Mouse (Mus musculus) CH12.LX (cell line): Measurements from ENCODE around the gene Mmel1. TPM values are rescaled to one million over a fixed set of nuclear protein-coding genes. Genes with fewer than 3 reads are reported as not detected.

ENCODE experiments used
- DNase-seq: peaks from one replicate; pipeline ENCODE4 v3.0.0-alpha.2; 2013; ENCODE audit errors: extremely low read depth
- H3K27ac ChIP-seq: 2 replicates; pipeline ENCODE4 v1.5.1; 2012; ENCODE audit warnings: low read depth, mild to moderate bottlenecking, control low read depth, moderate library complexity; ENCODE audit not compliant: insufficient read depth
- H3K27me3 ChIP-seq: replicated peaks from 2 replicates; pipeline ENCODE3; 2012; ENCODE audit warnings: inconsistent platforms
- H3K36me3 ChIP-seq, 2 experiments: replicated peaks in 1 of 2; 2 replicates each; pipeline versions ENCODE3 to v1.6.1; 2012; ENCODE audit warnings: inconsistent platforms in 1 of 2, low read length in 1 of 2, mild to moderate bottlenecking in 1 of 2, mixed read lengths in 1 of 2, moderate library complexity in 1 of 2; ENCODE audit not compliant: control insufficient read depth in 1 of 2, insufficient read depth in 1 of 2
- H3K4me1 ChIP-seq, 2 experiments: 2 replicates each; pipeline ENCODE4 v1.6.1; 2012; ENCODE audit warnings: inconsistent platforms in 1 of 2, moderate library complexity in 1 of 2; ENCODE audit not compliant: insufficient read depth in 2 of 2, control insufficient read depth in 1 of 2
- H3K4me2 ChIP-seq: 2 replicates; pipeline ENCODE4 v1.6.1; 2012; ENCODE audit warnings: low read depth, mild to moderate bottlenecking, control low read depth; ENCODE audit not compliant: poor library complexity, insufficient read depth, severe bottlenecking
- H3K4me3 ChIP-seq, 3 experiments: fragments of 150-350 bp in 1 of 3; sonication (generic) in 1 of 3; replicated peaks in 1 of 3; 2 replicates each; pipeline versions ENCODE3 to v1.5.1; 2011 to 2012; ENCODE audit warnings: low read depth in 2 of 3, low read length in 2 of 3, mild to moderate bottlenecking in 2 of 3, moderate library complexity in 2 of 3, control low read depth in 1 of 3, improper control_type of control experiment in 1 of 3, inconsistent platforms in 1 of 3, mixed read lengths in 1 of 3; ENCODE audit not compliant: poor library complexity in 1 of 3
- H3K79me2 ChIP-seq: replicated peaks from 2 replicates; pipeline ENCODE4 v1.6.1; 2012; ENCODE audit warnings: mild to moderate bottlenecking, moderate library complexity; ENCODE audit not compliant: control insufficient read depth, poor library complexity, insufficient read depth, severe bottlenecking; ENCODE audit errors: extremely low read depth
- H3K9ac ChIP-seq: 2 replicates; pipeline ENCODE4 v1.6.1; 2012; ENCODE audit warnings: low read depth, mild to moderate bottlenecking, control low read depth, moderate library complexity; ENCODE audit not compliant: insufficient read depth
- H3K9me3 ChIP-seq: replicated peaks from 2 replicates; pipeline ENCODE3; 2012; ENCODE audit warnings: low read length, inconsistent platforms, mixed read lengths
- BHLHE40 ChIP-seq: IDR thresholded peaks from 2 replicates; pipeline ENCODE4 v1.6.1; 2011; ENCODE audit warnings: mild to moderate bottlenecking, low read depth, low read length, improper control_type of control experiment
- CHD1 ChIP-seq: IDR thresholded peaks from 2 replicates; pipeline ENCODE4 v1.6.1; 2012; ENCODE audit warnings: low read depth, low read length, improper control_type of control experiment, inconsistent platforms
- CTCF ChIP-seq, 2 experiments: IDR thresholded peaks in 1 of 2; conservative IDR thresholded peaks in 1 of 2; 2 replicates each; pipeline ENCODE4 v1.5.1; 2011 to 2012; ENCODE audit warnings: low read depth in 2 of 2, low read length in 2 of 2, improper control_type of control experiment in 1 of 2, inconsistent platforms in 1 of 2, mild to moderate bottlenecking in 1 of 2, moderate library complexity in 1 of 2
- E2F4 ChIP-seq: IDR thresholded peaks from 2 replicates; pipeline ENCODE4 v1.6.1; 2011; ENCODE audit warnings: low read depth, low read length, improper control_type of control experiment; ENCODE audit not compliant: insufficient replicate concordance
- EP300 ChIP-seq: IDR thresholded peaks from 2 replicates; pipeline ENCODE4 v1.6.1; 2011; ENCODE audit warnings: low read length, improper control_type of control experiment
- ETS1 ChIP-seq: conservative IDR thresholded peaks from 2 replicates; pipeline ENCODE4 v1.6.1; 2012; ENCODE audit warnings: low read depth, mild to moderate bottlenecking, inconsistent platforms, low read length, improper control_type of control experiment, moderate library complexity
- GABPA ChIP-seq: IDR thresholded peaks from 2 replicates; pipeline ENCODE4 v1.6.1; 2012; ENCODE audit warnings: low read depth, low read length, improper control_type of control experiment, inconsistent platforms; ENCODE audit not compliant: insufficient replicate concordance
- HCFC1 ChIP-seq: IDR thresholded peaks from 2 replicates; pipeline ENCODE4 v1.6.1; 2012; ENCODE audit warnings: low read depth, mild to moderate bottlenecking, inconsistent platforms, low read length, improper control_type of control experiment
- IRF4 ChIP-seq: IDR thresholded peaks from 2 replicates; pipeline ENCODE4 v1.6.1; 2014; ENCODE audit warnings: low read depth, mild to moderate bottlenecking, inconsistent platforms, low read length, improper control_type of control experiment
- JUN ChIP-seq: IDR thresholded peaks from 2 replicates; pipeline ENCODE4 v1.6.1; 2011; ENCODE audit warnings: low read depth, mild to moderate bottlenecking, low read length, improper control_type of control experiment, moderate library complexity; ENCODE audit not compliant: insufficient read depth
- JUND ChIP-seq: conservative IDR thresholded peaks from 2 replicates; pipeline ENCODE4 v1.6.1; 2011; ENCODE audit warnings: low read depth, low read length, improper control_type of control experiment
- KAT2A ChIP-seq: IDR thresholded peaks from 2 replicates; pipeline ENCODE4 v1.6.1; 2012; ENCODE audit warnings: low read length, improper control_type of control experiment, inconsistent platforms; ENCODE audit not compliant: insufficient replicate concordance
- MAFK ChIP-seq: IDR thresholded peaks from 2 replicates; pipeline ENCODE4 v1.6.1; 2011; ENCODE audit warnings: low read length, improper control_type of control experiment; ENCODE audit not compliant: insufficient replicate concordance
- MAX ChIP-seq: IDR thresholded peaks from 2 replicates; pipeline ENCODE4 v1.6.1; 2011; ENCODE audit warnings: low read length, improper control_type of control experiment
- MAZ ChIP-seq: IDR thresholded peaks from 2 replicates; pipeline ENCODE4 v1.6.1; 2012; ENCODE audit warnings: low read depth, mild to moderate bottlenecking, inconsistent platforms, low read length, improper control_type of control experiment, moderate library complexity
- MXI1 ChIP-seq: IDR thresholded peaks from 2 replicates; pipeline ENCODE4 v1.6.1; 2011; ENCODE audit warnings: mild to moderate bottlenecking, low read depth, low read length, improper control_type of control experiment
- MYC ChIP-seq: IDR thresholded peaks from 2 replicates; pipeline ENCODE4 v1.6.1; 2011; ENCODE audit warnings: low read depth, mild to moderate bottlenecking, improper control_type of control experiment, low read length
- NELFE ChIP-seq: IDR thresholded peaks from 2 replicates; pipeline ENCODE4 v1.6.1; 2011; ENCODE audit warnings: low read depth, low read length, improper control_type of control experiment
- NRF1 ChIP-seq: IDR thresholded peaks from 2 replicates; pipeline ENCODE4 v1.6.1; 2014; ENCODE audit warnings: low read depth, mild to moderate bottlenecking, inconsistent platforms, low read length, improper control_type of control experiment, moderate library complexity
- PAX5 ChIP-seq: IDR thresholded peaks from 2 replicates; pipeline ENCODE4 v1.6.1; 2012; ENCODE audit warnings: low read length, inconsistent platforms, mixed read lengths
- RAD21 ChIP-seq: IDR thresholded peaks from 2 replicates; pipeline ENCODE4 v1.6.1; 2011; ENCODE audit warnings: low read depth, mild to moderate bottlenecking, low read length, improper control_type of control experiment, moderate library complexity
- RCOR1 ChIP-seq: conservative IDR thresholded peaks from 2 replicates; pipeline ENCODE4 v1.6.1; 2012; ENCODE audit warnings: low read depth, mild to moderate bottlenecking, inconsistent platforms, low read length, improper control_type of control experiment
- SMC3 ChIP-seq: IDR thresholded peaks from 2 replicates; pipeline ENCODE4 v1.6.1; 2011; ENCODE audit warnings: low read depth, low read length, improper control_type of control experiment
- TBP ChIP-seq: conservative IDR thresholded peaks from 2 replicates; pipeline ENCODE4 v1.6.1; 2011; ENCODE audit warnings: low read depth, low read length, improper control_type of control experiment
- TCF12 ChIP-seq: IDR thresholded peaks from 2 replicates; pipeline ENCODE4 v1.6.1; 2014; ENCODE audit warnings: low read depth, mild to moderate bottlenecking, inconsistent platforms, low read length, improper control_type of control experiment
- UBTF ChIP-seq: IDR thresholded peaks from 2 replicates; pipeline ENCODE4 v1.6.1; 2012; ENCODE audit warnings: low read depth, mild to moderate bottlenecking, inconsistent platforms, low read length, improper control_type of control experiment, moderate library complexity
- USF2 ChIP-seq: conservative IDR thresholded peaks from 2 replicates; pipeline ENCODE4 v1.6.1; 2011; ENCODE audit warnings: low read depth, low read length, improper control_type of control experiment
- ZC3H11A ChIP-seq: IDR thresholded peaks from 2 replicates; pipeline ENCODE4 v1.6.1; 2012; ENCODE audit warnings: low read depth, mild to moderate bottlenecking, inconsistent platforms, low read length, improper control_type of control experiment
- ZKSCAN1 ChIP-seq: IDR thresholded peaks from 2 replicates; pipeline ENCODE4 v1.6.1; 2012; ENCODE audit warnings: low read depth, inconsistent platforms, low read length, improper control_type of control experiment, borderline replicate concordance
- ZMIZ1 ChIP-seq: IDR thresholded peaks from 2 replicates; pipeline ENCODE4 v1.6.1; 2012; ENCODE audit warnings: low read depth, mild to moderate bottlenecking, inconsistent platforms, low read length, improper control_type of control experiment
- dilution Hi-C: fragments of 300-500 bp; cut with MboI; formaldehyde crosslinking; loops from 2 replicates; pipeline ENCODE4 v1.14.3; 2020; ENCODE audit warnings: low sequenced_read_pairs; ENCODE audit not compliant: extremely low pct_unique_long_range_greater_than_20kb, extremely low pct_ligation_motif_present
- in situ Hi-C: fragments of 300-500 bp; cut with MboI; formaldehyde crosslinking; loops from 3 replicates; pipeline ENCODE4 v1.14.3; 2019; ENCODE audit warnings: low sequenced_read_pairs, low pct_ligation_motif_present, low pct_unique_long_range_greater_than_20kb, mixed read lengths
- polyA plus RNA-seq: library from polyadenylated mRNA; unstranded; fragments of >175 nt; gene quantifications from 2 replicates; pipeline ENCODE4 v1.2.1, GENCODE M21; 2012; ENCODE audit warnings: low read depth; ENCODE audit not compliant: insufficient read length
- total RNA-seq, 2 experiments: library from RNA; depleted of rRNA; stranded (reverse); fragments of 300-350 nt in 1 of 2; fragments of >200 nt in 1 of 2; gene quantifications; 2 replicates each; pipeline ENCODE4 v1.2.3; 2012 to 2014

Gene Mmel1
- total and polyA plus RNA-seq, 3 experiments: 0.70 to 3.9 (median 2.0) TPM

DNA sequence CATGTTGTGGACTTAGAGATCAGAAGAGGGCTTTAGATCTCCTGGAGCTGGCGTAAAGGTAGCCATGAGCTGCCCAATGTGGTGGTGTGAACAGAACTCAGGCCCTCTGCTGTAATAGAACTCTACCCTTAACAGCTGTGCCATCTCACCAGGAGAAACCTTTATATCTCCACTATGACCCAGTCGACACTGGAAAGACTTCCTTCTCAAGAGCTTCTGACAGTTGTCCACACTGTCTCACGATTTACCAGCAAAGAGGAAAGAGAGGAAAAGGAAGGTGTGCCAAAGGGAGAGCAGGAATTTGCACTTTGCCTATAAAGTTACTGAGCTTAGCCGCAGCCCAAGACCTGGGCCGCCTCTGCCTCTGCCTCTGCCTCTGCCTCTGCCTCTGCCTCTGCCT lies 72.4 kb downstream of the Mmel1 start:
- Histone ChIP-seq H3K9ac (no peak overlapping the region), H3K27me3 (no peaks in the 10 kb centered on the region), H3K4me1 (peaks cover 29 to 55% of the 10 kb centered on the region in 2 experiments), H3K27ac (no peak overlapping the region), H3K4me3 (no peak overlapping the region), H3K4me2 (no peak overlapping the region), H3K9me3 (peaks cover 7% of the 10 kb centered on the region), H3K79me2 (no peaks in the 10 kb centered on the region), H3K36me3 (no peaks in the 10 kb centered on the region)
- no peak for DNase-seq
- in situ Hi-C loops: loop anchor here (5.0 to 25.0 kb wide), 4 partner anchors 35 to 805 kb away; partner anchors contain the start of genes Trp73 and Wrap73
- TF ChIP-seq JUND (no peak), BHLHE40 (no peak), USF2 (no peak), KAT2A (no peak), MXI1 (no peak), NRF1 (no peak), PAX5 (no peak), HCFC1 (no peak), ZMIZ1 (no peak), MAX (no peak), ZC3H11A (no peak), RCOR1 (no peak), NELFE (no peak), MYC (no peak), E2F4 (no peak), MAFK (no peak), GABPA (no peak), CTCF (conservative IDR thresholded peaks at IDR 0.05 in 1 of 2, IDR thresholded peaks at IDR 0.05 in 1 of 2; ENCODE audit: low read depth in 2 of 2, low read length in 2 of 2) (no peak), JUN (no peak)
- dilution Hi-C loops: no loop called here

DNA sequence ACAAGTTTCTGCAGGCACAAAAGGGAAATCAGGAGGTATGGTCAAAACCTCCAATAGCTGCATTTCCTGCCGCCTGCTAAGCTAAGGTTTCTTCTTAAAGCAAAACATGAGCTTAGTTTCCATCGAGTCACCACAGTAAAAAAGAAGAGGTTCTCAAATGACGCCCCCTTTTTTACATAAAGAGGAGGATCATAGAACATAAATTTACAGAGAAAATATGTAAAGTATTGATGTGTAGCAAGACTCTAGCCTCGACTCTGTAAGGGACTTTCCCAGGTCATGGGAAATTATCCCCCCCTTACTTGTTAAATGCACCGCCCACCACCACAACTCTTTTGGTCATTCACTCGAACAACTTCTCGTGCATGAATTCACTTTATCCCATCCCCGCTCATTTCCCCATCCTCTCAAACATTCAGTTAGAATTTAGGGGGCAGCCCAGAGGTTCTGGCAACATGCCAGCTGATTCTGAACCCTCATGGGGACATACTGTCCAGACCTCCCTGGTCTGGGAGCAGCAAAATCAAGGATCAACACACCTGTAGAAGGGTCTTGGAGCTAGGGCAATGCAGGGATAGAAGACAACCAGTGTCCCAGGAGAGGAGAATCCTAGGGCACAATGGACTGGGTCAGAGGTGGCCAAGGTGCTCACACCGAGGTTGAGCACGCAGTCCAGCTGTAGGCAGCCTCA lies 73.4 kb downstream of the Mmel1 start:
- peak overlapping the region; percentile 95 for H3K27ac ChIP-seq
- peak overlapping the region; percentile 5 to 36 (median 8) for H3K4me3 ChIP-seq
- H3K27me3 ChIP-seq: no peaks in the 10 kb centered on the region
- H3K36me3 ChIP-seq: no peaks in the 10 kb centered on the region
- peak overlapping the region; percentile 8 for H3K4me2 ChIP-seq
- peaks cover 7% of the 10 kb centered on the region for H3K9me3 ChIP-seq
- no peak overlapping the region; the same call in 1 of the 2 replicates for H3K9ac ChIP-seq
- H3K79me2 ChIP-seq: no peaks in the 10 kb centered on the region
- in situ Hi-C loops (loop anchor here (5.0 to 25.0 kb wide), 4 partner anchors 35 to 805 kb away; partner anchors contain the start of genes Trp73 and Wrap73), dilution Hi-C loops (no loop called here)
- H3K4me1 ChIP-seq: peaks cover 26 to 50% of the 10 kb centered on the region in 2 experiments
- DNase-seq: peak; percentile 86
- TF ChIP-seq ZC3H11A (no peak), E2F4 (no peak), KAT2A (no peak), MAZ (no peak; the same call in 1 of the 2 replicates), EP300 (peak; percentile 64), RAD21 (no peak), TBP (peak; percentile 80), SMC3 (no peak), UBTF (no peak), USF2 (no peak), TCF12 (peak; percentile 56; the same call in 1 of the 2 replicates), CHD1 (no peak; the same call in 1 of the 2 replicates), ETS1 (peak; percentile 72), CTCF (conservative IDR thresholded peaks at IDR 0.05 in 1 of 2, IDR thresholded peaks at IDR 0.05 in 1 of 2; ENCODE audit: low read depth in 2 of 2, low read length in 2 of 2) (no peak), GABPA (no peak), ZKSCAN1 (no peak), RCOR1 (0 out of 2 replicates have a peak, but pooled peaks have one; percentile 21), ZMIZ1 (peak; percentile 98), NELFE (0 out of 2 replicates have a peak, but pooled peaks have one; percentile 52), IRF4 (no peak)
